Mouse (Mus musculus): ENCODE data around the gene Gspt1.

The Gspt1 gene

DNA sequence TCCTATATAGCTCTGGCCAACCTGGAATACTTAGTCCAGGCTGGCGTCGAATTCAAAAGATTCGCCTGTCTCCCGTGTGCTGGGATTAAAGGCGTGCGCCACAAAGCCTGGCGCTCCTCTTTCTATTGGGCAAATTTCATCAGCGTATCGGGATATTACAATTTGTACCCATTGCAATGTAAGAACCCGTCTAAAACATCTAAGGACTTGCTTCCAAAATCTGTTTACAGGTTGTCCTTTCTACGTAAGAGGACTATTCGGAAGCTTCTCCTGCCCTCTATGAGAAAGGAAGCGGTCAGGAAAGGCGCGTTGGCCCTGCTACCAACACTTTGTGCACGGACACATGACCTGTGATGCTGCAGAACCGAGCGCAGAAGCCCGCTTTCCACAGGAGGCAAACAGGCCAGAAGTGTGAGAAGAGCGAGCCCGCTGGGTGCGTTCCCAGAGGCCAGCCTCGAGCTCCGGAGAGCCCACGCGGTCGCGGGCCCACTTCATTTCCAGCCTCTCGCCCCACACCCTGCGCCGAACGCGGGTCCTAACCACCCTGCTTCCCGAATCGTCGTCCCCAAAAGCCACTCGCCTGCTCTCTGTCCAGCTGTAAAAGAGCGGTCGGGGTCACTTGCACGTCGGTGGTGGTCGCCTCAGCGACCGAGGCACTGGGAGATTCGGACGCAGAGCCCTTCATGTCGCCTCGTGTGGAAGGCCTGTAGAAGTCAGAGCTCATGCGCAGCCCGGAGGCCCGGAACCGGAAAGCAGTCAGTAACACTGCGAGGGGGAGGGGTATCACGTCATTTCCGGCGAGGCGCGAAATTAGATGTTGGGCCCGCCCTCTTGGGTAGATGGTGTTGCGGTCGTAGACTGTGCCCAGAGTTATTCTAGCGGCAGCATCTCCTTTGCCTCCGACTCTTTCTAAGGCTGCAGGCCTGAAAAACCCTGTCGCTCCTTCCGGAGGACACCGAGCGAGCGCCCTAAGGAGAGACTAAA lies 51.3 kb downstream of the Gspt1 start, which contains the start of gene Rsl1d1:
Gene Rsl1d1 (minus strand): TSS at position 761 of the 984 bp plus-strand sequence.
- peak; percentile 94 to 96 for DNase-seq

DNA sequence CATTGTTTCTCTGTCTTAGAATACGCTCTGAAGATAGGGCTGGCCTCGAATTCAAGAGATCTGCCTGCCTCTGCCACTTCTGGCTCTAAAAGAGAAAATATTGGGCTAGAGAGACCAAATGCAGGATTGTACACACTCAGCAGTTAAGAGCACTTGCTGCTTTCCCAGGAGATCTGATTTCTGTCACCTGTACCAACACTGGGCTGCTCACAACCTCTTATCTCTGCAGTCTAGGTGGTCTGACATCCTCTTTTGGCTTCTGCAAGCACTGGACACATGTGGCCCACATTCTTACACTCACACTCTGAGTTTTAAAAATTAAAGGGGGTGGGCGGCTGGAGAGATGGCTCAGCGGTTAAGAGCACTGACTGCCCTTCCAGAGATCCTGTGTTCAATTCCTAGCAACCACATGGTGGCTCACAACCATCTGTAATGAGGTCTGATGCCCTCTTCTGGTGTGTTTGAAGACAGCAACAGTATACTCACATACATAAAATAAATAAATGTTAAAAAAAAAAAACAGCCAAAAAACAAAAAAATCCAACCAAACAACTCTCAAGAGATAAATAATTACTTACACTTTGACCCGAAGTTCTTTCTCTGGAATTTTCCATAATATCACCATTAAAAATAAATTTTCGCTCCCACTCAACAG lies 52.3 kb downstream of the Gspt1 start:
- no peak for DNase-seq

DNA sequence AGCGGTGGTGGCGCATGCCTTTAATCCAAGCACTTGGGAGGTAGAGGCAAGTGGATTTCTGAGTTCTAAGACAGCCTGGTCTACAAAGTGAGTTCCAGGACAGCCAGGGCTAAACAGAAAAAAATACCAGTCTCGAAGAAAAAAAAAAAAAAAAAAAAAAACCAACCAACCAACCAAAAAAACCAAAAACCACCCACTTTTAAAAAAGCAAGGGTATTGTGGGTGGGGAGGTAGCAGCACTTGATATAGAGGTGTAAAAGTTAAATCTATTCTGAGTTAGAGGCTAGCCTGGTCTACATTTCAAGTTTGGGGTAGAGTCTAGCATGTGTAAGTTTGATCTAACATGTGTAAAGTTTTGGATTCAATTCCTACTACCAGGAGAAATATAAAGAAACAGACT lies 53.9 kb downstream of the Gspt1 start:
- no peak for DNase-seq

DNA sequence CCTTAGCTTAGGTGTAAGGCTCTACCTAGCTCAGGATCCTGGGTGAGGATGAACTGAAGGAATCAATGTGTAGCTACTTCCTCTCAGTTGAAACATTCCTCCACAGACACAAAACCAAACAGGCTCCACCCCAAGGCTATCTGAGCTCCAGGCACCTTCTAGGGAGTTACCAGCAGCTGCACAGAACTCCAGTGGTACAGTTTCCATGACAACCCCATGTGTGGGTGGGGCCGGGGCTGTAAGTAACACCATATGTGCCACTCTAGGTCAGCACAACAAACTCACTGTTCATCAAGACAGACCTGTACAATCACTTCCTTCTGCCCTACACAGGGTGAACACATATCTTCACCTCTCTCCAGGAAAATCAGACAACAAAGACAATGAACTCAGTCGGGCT lies 55.7 kb downstream of the Gspt1 start:
- peak; percentile 11 to 15 for DNase-seq

DNA sequence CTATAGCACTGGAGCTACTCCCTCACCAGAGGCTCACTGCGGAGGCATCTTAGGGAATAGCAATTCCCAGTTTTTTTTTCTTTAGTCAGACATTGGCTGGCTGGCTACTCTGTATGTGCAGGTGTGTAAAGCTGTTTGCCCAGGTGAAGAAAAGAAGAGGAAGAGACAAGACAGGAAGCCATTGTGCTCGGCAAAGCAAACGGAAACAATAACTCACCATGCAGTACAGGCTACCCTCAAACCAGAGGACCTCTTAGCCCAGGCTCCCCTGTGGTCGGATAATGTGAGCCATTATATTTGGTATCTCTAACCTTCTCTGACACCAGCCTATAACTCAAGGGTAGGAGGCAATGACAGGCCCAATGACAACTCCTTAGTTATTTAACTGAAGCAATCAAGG lies 57.1 kb downstream of the Gspt1 start:
- no peak for DNase-seq

DNA sequence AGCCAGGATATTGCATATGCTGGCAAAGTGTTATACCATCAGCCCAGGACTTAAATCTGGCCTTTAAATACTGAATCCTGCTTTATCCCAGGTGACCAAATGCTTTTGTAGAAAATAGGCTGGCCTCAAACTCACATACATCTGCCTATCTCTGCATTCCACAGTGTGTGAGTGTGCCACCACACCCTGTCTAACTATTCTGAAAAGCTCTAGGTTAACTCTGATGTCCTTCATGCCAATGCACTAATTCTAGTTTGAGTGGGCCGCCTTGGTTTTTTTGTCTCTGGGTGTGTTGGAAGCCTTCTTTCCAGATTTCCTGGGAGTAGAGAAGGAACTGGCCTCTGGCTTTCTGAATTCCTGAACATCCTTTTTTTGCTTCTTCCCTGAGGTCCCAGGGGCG lies 60.9 kb downstream of the Gspt1 start:
- no peak for DNase-seq

DNA sequence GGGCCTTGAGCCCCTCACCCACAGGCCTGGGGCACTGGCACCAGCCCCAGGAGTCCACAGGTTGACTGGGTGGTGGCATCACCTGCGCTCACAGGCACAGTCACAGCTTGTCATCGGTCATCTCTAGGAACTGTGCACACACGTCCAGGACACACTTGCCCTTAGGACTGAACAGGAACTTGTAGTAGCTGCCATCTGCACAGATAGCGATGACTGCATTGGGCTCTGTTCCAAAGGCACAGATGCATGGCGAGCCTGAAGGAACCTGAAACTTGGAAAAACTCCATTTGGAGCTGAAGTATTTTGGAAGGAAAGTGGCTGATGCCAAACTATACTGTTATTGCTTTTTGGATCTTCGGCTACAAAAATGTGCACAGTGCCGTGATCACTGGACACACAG lies 64.0 kb downstream of the Gspt1 start:
- no peak for DNase-seq

DNA sequence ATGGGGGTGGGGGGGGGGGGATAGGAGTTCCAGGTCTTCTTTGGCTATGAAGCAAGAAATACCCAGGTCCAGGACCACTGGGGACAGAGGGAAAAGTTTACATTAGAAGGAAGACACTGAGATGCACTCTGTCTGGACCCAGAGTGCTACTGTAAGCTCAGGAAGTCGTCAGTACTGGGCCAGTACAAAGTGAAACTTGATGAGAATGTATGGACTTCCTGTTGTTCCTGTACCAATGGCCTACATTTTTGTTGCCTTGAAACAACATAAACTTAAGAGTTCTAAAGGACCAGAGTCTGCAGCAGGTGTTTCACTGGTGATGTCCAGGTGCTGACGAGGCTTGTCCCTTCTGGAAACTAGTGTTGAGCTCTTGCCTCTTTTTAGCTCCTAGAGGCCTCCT lies 76.7 kb downstream of the Gspt1 start:
- DNase-seq: no peak

DNA sequence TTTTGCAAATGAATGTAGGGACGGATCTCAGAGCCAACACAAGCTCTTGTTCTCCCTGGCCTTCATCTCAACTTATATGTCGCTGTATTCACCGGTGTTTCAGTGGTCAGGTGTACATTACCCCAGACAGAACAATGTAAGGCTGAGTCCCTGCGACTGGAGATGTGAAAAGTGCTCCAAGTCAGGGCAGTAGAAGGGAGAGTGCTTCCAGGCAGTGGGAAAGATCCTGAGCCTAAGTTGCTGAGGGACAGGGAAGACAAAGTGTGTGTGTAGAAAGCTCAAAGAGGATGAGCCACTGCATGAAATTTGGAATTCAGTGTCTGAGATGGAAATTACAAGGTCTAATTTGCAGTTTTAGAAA lies 77.3 kb downstream of the Gspt1 start:
- DNase-seq: no peak

DNA sequence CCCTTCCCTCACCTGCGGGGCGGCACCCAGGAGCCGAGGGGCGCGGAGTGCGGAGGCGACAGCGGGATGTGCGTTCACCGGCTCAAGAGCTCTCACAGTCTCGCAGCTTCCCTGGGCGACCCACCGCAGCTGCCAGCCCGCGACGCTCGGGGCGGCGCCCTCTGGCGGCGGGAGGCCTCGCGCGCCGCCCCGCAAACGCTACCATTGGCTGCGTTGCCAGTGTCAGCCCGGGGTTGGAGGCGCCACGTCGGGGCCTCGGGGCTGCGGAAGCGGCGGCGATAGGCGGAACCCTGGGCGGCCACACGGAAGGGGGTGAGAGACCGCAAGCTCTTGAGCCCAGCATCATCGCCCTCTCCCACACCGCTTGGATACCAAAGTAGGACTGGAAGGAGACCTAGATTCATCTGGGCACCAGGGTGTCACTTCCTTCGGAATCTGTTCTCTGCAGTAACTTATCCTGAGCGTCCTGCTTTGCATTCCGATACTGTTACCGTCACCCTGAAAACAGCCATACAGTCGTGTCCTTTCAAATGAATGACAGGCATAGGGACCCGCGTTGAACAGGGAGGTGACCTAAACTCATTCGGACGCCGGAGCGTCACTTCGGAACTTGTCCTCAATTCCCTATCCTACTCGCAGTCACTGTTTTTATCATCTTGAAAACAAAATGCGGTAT lies 77.8 kb downstream of the Gspt1 start, which contains the start of gene Zc3h7a:
Gene Zc3h7a (minus strand): TSS at position 186 of the 676 bp plus-strand sequence.
- DNase-seq: peak; percentile 90 to 95

DNA sequence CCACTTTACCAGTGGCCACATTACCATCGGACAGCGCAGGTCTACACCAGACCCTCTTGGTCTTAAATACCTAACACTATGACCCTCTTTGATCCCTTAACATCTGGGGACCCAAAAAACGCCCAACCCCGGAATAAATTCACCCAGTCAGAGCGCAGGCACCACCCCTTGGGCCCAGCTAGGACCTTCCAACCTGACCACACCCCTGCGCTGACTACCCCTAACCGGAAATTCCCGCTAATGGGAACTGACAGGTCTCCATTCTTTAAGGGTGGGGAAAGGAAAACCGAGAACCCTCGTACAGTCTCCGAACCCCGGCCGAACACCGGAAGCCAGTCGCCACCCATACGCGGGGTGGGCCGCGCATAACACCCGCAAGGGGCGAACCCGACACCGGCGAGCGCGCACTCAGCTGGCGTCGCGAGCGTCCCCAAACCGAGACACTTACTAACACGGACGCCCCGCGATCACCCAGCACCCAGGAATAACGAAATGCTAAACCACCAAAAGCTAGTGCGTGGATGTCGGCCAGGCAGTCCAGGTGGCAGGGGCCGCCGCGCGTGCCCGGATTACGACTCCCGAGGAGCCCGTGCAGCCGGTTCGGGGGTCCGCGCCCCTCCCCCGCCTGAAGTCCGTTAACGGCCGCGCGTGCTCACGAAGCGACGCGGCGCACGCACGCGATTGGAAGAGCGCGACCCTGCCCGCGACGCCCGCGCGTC lies 78.5 kb downstream of the Gspt1 start:
- DNase-seq: peak; percentile 64 to 76

DNA sequence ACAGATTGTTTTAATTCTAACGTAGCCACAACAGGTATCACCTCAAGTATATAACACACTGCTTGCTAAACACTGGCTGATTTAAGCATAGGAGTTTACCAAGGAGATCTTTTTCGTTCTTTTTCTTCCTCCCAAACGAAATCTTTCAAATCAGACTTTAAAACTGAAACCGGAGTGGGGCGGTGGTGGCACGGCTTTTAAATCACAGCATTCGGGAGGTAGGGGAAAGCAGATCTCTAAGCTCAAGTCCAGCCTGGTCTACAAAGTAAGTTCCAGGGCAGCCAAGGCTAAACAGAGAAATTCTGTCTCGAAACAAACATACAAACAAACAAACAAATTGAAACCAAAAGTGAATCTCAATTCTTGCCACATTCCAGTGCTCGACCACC lies 79.0 kb downstream of the Gspt1 start:
- peak in 1 of 2 experiments; percentile 7 for DNase-seq

DNA sequence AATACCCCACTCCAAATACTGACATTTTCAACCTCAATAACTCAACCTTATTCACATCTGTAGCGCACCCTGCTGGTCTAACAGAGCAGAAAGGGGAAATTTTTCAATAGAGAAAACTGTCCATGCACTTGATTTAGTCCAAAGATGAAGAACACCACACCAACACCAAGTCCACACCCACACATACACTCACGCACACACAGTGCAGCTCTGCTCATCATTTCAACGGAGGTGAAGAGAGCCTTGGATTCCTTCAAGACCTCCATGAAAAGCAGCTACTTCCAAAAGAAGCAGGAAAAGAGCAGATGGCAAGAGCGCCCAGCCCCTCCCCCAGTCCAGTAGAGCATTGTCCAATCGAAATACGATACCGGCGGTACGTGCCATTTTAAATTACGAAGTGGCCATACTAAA lies 79.4 kb downstream of the Gspt1 start:
- DNase-seq: peak; percentile 70 to 82

DNA sequence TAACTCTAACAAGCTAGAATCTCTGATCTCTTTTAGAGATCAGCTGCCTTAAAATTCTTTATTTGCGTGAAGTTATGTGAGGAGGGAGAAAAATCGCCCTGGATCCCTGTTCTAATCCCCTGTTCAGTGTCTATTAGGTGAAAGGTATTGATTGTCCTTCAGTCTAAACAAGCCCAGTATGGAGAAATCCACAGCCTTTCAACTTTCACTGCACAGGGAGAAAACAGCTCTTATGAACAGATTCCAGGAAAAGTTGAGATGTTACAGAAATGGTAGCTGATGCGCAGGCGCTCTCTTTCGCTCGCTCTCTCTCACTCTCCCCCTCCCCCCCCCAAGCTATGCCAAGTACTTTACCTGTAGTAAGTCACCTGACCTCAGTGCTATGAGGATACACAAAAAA lies 82.4 kb downstream of the Gspt1 start:
- no peak for DNase-seq

Measured in kidney, postnatal 4 days (tissue).